Mouse (Mus musculus): ENCODE data around the gene Tmbim6.
A peak's percentile ranks its signal among the peaks of the same experiment; 100 is the strongest.
"Not testable (repeated sequence)": the region's sequence is repeated elsewhere in the genome, so short reads cannot be mapped to it uniquely, and the experiment has no call there.

Gene Tmbim6

DNA sequence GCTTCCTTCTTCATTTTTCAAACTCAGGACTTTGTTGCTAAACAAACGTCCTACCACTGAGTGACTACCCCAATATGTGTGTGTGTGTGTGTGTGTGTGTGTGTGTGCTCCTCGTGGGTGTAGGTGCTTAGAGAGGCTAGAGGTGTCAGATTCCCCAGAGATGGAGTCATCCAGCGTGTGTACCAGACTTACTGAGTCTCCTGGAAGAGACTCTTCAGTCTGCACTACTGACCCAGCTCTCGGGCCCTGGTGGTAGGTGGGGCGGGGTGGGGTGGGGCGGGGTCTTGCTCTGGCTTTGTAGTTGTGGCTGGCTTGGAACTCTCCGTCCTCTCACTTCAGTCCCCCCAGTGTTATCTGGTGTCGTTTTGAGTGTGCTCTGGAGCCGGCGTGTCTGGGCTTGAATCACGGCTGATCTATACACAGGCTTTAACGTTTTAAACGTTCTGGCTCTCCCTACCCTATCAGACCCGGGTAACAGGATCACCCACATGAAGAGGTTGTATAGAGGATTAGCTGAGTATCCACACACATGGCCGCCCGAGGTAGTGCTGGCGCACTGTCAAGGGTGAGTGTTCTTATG lies 25.1 kb downstream of the Tmbim6 start:
- DNase-seq (ENCODE audit: low spot score), result no peak

DNA sequence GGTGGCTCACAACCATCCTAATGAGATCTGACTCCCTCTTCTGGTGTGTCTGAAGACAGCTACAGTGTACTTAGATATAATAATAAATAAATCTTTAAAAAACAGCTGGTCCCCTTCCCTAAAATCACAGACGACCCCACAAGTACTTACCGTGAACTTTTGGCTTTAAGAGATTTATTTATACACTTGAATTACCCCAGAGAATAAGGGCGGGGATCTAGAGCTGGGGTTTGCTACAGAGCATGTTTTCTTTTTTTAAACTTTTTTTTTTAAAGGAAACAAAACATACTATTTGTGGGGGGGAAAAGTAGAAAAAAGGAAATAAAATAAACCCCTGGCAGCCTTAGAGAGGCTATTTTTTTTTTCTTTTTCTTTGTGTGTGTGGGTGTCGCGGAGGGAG lies 27.4 kb downstream of the Tmbim6 start:
- no peak for DNase-seq (ENCODE audit: low spot score)

DNA sequence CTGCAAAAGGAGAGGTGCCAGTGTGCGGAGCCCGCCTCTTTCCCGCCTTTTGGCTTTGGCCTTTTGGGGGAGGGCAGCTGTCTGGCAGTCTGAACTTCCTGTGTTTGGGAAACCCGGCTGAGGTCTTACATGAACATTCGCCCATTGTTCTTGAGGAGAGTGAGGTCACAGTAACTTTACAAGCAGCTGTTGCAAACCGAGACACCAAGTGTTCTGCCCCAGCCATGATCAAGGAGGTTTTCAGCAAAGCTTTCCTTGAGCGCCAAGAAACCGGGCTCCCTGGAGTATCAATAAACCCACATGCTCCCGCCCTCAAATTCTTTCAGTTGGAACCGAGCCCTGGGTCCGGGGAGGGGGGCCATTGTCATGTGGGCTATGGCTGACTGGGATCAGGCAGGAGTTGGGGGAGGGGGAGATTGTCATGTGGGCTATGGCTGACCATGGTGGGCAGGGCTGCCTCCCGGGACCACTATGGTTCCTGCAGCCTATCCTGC lies 27.9 kb downstream of the Tmbim6 start:
- peak; percentile 62 for DNase-seq (ENCODE audit: low spot score)

DNA sequence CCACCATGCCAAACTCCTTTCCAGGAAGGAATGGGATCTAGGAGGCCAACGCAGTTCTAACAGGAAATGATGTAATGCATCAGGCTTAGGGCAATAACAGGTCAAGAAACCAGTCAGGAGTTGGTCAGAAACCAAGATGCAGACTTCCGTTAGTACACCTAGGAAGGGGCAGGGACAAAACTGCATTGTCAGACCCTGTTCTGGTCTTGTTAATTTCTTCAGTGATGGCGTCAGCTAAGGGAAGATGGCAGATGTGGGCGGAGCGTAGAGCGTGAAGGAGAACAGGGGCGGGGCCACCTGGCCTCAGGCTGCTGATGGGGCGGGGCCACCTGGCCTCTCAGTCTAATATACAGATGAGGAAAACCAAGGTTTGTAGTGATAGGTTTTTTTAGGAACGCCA lies 28.5 kb downstream of the Tmbim6 start:
- no peak for DNase-seq (ENCODE audit: low spot score)

DNA sequence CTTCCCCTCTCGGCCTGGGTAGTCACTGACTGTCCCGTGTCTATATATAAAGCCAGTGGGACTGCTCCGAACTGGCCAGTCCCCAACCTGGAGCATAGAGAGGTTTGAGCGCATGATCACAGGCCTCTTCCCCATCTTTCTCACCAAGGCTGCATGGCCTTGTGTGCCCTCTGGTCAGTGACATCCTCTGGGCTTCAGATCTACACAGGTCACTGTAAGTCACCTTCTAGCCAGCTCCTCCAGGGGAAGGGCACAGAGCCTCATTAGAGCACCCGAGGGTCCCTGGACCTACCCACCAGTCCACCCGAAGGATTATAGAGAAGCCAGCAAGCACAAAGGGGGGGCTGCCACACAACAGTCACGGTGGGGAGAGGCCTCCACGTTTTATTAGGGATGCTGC lies 29.0 kb downstream of the Tmbim6 start:
- no peak for DNase-seq (ENCODE audit: low spot score)

DNA sequence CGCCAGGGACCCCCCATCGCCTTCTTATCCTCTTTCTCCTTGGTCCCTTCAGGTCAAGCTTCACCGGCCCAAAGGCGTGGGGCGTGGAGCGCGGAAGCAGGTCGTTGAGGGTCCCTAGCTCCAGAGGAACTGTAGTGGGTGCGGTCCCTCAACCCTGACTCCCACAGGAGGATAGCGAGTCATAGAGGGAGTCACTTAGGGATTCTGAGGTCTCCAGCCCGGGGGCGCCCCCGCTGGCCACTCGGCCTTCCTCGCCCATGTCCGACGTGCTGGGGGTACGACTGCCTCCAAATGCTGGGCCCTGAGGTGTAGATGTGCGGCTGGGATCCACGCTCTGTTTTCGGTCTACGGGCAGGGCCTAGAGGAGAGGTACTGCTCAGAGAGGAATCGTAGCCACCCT lies 29.9 kb downstream of the Tmbim6 start:
- DNase-seq (ENCODE audit: low spot score), result no peak

DNA sequence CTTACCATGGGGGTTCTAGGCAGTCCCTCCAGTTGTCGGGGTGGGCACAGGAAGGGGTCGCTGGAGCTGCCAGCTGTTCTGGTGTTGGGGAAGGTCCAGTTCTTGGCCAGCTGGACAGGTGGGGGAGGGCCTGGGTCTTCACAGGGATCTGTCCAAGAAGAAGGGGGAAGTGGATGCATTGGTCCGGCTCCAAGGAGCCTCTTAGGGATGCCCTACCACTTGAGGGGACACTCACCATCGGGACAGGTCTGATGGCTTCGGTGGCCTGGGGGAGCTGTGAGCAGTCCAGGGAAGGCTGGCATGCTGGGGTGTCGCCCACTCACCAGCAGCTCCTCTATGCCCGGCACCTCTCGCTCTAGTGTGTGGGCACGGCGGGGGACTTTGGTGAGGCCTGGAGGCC lies 30.4 kb downstream of the Tmbim6 start:
- no peak for DNase-seq (ENCODE audit: low spot score)

DNA sequence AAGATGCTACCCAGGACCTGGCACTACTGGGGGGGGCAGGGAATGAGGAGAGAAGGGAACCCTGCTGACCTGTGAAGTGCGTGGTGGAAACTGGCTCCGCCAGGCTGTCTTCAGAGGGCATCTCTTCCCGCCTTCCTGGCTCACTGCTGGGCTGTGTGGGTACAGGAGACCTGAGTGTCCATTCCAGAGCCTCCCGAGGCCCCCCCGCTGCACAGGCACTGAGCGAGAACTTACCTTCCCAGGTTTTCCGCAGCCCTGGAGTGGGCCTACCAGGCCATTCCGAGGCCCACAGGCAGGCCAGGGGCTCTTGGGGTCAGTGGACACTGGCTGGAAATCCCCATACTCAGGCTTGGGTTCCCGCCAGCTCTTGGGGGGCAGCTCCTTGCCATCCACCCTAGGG lies 31.2 kb downstream of the Tmbim6 start:
- DNase-seq (ENCODE audit: low spot score), result no peak

DNA sequence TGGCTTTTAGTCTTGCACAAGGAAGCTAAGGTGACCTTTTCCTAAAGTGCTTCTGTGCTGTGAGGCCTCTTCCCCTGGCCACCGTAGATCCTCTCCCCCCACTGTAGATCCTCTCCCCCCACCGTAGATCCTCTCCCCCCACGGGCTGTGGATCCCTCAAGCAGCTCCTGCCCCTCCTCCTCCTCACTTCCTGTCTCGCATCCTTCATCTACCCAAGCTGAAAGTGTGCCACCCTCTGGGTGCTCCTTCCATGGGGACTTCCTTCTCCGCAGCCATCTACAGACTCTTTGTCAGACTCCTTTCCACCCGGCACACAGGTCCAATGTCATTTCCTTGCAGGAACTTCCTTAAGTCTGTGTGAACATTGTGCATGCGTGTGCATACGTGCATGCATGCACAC lies 37.7 kb downstream of the Tmbim6 start:
- no peak for DNase-seq (ENCODE audit: low spot score)

DNA sequence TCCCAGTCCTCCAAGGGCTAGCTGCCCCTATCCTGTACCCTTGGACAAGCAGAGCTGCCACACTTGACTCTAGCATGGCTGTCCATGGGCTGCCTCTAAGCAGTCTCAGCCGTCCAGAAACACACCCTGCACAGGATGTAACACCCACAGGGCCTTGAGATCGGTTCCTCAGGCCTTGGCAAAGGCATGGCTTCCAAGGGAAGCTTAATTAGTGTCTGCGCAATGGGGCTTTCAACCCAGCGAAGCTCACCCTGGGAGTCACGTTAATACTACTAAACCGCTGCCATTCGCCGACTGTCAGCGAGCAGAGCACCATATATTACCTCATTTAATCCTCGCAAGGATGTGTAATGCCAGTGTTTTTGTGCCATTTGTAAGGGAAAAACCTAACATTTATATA lies 38.4 kb downstream of the Tmbim6 start:
- DNase-seq (ENCODE audit: low spot score), result no peak

DNA sequence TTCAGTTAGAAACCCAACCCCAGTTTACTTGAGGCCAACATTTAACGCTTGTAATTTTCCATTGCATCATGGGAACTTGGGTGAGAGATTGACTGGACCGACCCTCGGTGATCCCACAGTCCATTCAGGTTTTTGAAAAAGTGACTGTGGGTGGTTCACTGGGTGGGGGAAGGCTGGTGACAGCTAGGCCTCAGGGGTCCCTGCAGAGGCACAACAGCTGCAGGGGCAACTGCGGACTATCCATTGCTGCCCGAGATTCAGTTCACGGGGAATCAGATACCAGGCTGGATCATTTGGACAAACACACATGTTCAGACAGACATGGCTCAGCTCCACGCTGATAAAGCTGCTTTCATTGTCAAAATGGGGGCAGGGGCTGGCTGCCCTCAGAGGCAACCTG lies 38.8 kb downstream of the Tmbim6 start:
- DNase-seq (ENCODE audit: low spot score), result no peak

DNA sequence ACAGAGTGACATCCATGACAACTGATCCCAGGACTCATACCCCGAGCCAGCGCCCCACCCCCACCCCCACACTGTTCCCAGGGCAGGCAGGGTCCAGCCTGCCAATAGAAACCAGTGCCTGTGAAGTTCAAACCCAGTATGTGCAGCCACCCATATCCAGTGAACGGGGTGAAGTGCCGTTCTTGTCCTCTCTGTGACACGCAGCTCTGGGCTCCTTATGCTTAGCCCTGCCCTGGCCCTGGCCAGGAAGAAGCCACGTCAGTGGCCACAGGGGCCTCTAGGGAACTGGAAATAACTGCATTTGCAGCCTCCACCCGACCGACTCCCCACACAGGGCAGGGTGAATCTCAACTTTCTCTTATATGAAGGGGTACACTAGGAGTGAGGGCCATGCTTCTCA lies 39.3 kb downstream of the Tmbim6 start:
- DNase-seq (ENCODE audit: low spot score), result no peak

DNA sequence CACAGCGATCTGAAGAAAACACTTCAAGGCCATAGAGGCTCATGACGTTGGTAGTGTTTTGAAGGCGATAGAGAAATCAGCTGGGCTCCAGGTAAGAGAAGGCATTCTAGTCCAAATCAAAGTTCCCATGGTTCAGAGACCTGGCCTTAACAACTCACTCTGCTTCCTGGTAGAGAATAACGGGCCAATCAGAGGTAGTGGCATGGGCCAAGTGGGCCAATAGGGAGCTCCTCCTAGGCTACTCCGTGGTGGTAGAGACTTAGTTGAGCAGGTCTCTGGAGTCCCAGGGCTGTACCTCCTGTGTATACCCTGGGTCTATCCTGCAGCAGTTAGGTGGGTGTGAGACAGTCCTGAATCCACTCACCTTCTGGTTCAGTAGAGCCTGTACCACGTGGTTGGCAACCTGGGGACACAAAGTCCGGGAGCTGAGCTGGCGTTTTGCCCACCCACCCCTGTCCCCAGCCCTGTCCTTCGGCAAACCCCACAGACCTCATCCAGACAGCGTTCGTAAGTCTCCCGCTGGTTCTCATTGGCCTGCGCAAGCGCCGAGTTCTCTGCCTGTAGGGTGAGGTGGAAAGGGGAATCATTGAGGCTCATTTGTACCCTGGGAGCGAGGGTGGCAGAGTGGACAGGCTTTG lies 40.5 kb downstream of the Tmbim6 start:
- no peak for DNase-seq (ENCODE audit: low spot score)

DNA sequence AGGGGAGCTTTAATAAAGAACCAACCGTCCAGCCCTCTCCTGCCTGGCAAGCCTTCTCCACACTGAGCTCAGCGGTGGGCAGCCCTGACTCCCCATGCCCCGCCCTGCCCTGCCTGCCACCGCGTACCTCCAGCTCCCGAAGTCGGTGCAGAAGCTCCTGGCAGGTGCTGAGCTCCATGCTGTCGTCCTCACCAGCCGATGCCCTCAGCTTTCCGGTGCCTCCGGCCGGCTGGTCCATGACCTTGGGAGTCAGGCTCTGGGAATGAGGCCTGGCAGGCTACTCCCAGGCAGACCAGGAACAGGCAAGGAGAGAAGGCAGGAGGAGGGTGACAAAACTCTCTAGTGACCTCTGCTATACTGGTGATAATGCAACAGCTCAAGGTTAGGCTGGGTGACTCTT lies 41.2 kb downstream of the Tmbim6 start:
- DNase-seq (ENCODE audit: low spot score), result no peak

DNA sequence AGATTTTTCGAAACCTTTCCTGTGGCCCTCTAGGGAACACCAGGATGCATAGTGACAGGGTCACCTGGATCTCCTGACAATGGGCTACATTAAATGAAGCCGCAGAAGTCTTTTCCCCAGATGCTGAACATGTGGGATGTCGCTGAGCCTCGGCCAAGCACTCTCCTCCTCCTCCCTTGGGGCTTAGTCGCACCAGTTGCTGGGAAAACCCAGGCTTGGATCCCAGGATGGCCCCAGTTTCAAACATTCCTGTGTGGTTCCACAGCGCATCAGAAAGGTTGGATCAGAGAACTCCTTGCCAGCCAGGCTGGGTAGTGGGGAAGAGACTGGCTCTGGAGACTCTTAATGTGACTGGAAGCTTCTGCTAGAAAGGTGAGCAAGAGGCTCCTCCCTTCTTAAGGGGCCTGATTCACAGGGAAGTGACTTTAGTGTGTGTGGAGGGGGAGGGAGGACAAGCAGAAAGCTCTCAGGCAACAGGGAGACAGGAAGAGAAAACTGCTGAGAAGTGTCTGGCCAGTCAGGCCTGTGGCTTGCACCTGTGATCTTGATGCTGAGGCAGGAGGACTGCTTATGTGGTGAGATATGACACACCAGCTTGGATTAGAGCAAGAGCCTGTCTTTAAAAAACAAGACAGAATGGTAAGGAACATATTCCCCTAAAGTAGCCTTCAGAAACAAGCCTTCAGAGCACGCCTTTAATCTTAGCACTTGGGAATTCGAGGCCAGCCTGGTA lies 46.5 kb downstream of the Tmbim6 start:
- peak; percentile 40 for DNase-seq (ENCODE audit: low spot score)

DNA sequence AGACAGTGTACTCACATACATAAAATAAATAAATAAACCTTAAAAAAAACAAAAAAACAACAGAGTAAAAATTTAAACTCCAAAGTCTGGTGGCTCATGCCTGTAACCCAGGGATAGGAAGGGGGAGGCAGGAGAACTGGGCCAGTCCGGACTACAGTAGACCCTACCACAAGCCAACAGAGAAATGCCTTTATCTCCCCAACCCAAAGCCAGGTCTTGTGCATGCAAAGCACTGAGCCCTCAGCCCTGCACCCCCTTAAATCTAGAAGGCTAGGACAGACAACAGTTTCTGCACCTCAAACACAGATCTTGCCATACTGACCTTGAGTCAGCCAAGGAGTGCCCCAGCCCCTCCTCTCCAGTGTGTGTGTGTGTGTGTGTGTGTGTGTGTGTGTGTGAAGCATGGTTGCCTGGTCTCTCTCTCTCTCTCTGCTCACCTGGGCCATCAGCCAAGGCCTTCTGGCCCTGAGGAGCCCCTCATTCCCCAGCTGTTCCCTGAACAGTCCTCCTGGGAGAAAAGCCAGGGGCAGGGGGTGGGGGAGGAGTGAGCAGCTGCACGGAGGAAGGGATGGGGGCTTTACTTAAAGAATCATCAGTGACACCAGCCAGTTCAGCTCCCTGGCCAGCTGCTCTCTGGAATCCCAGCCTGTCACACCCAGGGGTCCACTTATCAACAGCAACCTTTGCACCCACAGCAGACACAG lies 47.6 kb downstream of the Tmbim6 start:
- peak; percentile 77 for DNase-seq (ENCODE audit: low spot score)

DNA sequence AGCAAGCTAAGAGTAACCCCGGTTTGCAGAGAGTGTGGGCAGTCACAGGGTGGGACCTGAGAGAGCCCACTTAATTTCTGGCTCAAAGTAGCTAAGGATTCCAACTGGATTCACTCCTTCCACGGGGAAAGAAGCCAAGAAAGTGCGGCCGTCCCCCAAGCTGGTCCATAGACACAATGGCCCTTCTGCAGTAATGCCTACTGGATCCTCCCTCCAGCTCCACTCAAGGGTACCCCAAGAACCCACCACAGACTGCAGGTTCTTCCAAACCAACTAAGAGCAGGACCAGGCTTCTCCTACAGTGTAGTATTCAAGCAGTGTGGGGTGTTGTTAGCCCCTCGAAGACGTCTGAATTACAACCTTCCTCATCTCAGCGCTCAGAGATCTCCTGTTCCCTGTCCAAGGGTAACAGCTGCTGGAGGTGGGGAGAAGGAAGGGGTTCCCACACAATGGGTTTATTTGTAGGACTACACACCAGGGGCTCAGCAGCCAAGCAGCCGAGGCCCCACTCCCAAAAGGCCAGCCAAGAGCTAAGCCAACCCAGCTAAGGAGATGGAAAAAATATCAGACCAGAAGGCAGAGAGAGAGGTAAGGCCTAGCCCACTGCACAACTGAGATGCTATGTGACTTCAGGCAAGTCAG lies 48.3 kb downstream of the Tmbim6 start:
- no peak for DNase-seq (ENCODE audit: low spot score)

DNA sequence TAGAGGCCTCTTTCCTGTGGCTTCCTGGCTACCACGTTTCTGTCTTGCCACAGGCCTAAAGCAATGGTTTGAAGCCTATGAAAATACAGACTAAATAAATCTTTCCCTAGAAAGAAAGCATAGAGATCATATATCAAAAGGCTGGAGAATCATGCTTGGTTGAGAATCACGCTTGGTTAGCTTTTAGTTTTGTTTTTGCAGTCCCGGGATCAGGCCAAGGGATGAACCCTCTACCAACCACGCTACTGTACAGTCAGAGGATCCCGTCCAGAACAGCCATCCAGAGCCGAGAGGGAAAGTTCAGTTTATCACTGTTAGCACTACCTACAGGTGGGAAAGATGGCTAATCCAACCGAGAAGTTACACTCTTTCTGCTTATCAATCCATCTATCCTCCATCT lies 49.7 kb downstream of the Tmbim6 start:
- no peak for DNase-seq (ENCODE audit: low spot score)

DNA sequence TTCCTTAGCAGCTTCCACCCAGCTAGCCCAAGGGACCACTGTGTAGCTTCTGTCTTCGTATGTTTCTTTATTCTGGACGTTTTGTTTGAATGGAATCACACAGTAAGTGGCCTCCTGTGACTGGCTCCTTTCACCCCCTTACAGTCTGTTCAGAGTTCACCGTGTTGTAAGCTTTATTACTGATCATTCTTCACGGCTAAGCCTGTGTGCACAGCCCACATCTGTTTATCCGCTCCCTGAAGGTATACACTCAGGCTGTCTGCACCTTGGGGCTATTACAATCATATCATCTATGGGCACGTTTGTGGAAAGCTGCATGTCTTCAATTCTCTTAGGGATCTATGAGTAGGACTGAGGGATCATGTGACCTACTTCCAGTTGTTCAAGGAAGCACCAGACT lies 52.9 kb downstream of the Tmbim6 start:
- no peak for DNase-seq (ENCODE audit: low spot score)

DNA sequence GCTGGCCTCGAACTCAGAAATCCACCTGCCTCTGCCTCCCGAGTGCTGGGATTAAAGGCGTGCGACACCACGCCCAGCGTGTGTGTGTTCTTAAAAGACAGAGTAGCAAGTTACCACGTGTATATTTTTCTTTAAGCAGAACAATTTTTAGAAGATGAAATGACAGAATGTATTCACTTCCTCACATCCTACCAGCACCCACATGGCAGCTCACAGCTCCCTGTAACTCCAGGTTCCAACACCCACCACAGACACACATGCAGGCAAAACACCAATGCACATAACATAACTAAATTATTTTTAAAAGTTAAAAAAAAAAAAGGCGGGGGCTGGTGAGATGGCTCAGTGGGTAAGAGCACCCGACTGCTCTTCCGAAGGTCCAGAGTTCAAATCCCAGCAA lies 53.5 kb downstream of the Tmbim6 start:
- DNase-seq (ENCODE audit: low spot score), result not testable (repeated sequence)

DNA sequence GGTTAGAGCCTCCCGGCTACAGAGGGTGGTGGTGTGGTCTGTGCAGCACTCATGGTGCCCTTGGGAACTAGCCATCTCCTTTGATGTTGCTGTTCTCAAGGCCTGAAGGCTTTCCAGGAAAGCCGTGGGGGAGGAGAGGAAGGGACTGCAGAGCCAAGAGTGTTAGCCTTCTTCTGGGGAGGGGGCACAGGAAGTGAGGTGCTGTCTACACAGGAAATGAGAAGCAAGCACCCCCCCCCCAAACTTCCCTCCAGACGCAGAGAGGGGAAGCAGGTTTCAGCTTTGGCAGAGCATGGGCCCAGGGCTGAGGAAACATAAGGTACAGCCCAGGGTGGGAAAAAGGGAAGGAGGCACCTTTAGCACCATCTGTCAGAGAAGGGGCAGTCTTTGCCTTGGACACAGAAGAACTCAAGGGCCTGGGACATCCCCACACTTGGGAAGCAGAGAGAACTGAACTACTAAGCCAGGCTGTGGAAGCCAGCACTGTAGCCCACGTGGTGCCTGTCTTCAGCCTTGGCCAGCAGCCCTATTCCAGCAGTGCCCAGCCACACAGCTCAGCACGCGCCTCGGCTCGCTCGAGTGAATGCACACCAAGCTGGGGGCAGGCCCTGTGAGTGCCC lies 56.6 kb downstream of the Tmbim6 start:
- DNase-seq (ENCODE audit: low spot score), result peak; percentile 9

DNA sequence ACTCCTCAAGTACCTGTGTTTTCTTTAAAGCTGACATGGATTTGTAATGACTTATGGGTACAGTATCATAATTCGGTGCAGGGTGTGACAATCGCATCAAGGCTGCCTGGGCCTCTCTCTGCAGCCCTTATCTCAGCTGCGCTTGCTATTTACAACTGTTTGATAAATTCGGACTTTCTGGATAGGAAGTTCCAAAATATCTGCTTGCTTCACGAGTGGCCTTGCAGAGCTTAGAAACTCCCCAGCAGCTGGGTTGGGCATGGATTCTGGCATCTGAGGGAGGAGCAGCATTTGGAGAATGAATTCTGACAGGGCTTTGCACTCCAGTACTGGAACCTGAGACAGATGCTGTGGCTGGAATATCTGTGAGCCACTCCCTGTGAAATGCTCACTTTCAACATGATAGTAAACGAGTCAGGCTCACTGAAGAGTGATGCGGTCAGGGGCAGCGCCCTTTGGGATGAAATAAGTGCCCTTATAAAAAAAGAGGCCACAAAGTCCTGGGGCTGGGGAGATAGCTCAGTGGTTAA lies 57.1 kb downstream of the Tmbim6 start:
- DNase-seq (ENCODE audit: low spot score), result no peak
